Mouse (Mus musculus): ENCODE measurements around the gene Tmem120b.

- TF ChIP-seq CTCF (IDR thresholded peaks at IDR 0.05; ENCODE audit: low read depth): no peak
- TF ChIP-seq EP300 (IDR thresholded peaks at IDR 0.05; ENCODE audit: low read depth): no peak
These were observed 36.9 kb upstream of the Tmem120b start for GRCm38 (mm10) chr5:123031312-123031711.
